Mouse (Mus musculus) CD4-positive, CD25-positive, alpha-beta regulatory T cell, adult 4 months (primary cell): ENCODE measurements around the gene Slirp. TPM values are rescaled to one million over a fixed set of nuclear protein-coding genes. Genes with fewer than 3 reads are reported as not detected.

Source experiments
- ATAC-seq: one replicate; pipeline ENCODE4 v1.8.0; 2017
- polyA plus RNA-seq, 2 experiments: library from polyadenylated mRNA; unstranded; fragments of 100-300 nt; shearing (Covaris generic); gene quantifications; one replicate each; pipeline ENCODE4 v1.2.1; 2017

Slirp gene
- polyA plus RNA-seq, result 100 to 1,000 TPM in 1 of 2 experiments, 10 to 100 TPM in 1; 63.8 to 113 TPM

GRCm38 (mm10) chr12:87443700-87444122 lies at the start of gene Slirp, which contains the start of gene Alkbh1:
Gene Slirp (plus strand): TSS chr12:87443896.
Gene Alkbh1 (minus strand): TSS chr12:87444017.
- ATAC-seq, result peak; percentile 95

- no peak for ATAC-seq
Measured at GRCm38 (mm10) chr12:87394316-87394715, 49.4 kb upstream of the Slirp start.

GRCm38 (mm10) chr12:87397126-87397525 lies 46.6 kb upstream of the Slirp start:
- no peak for ATAC-seq

GRCm38 (mm10) chr12:87397811-87398417 lies 45.8 kb upstream of the Slirp start:
- ATAC-seq, result no peak

- ATAC-seq, result no peak
Measured at GRCm38 (mm10) chr12:87399119-87399819, 44.4 kb upstream of the Slirp start.

GRCm38 (mm10) chr12:87401883-87402282 lies 41.8 kb upstream of the Slirp start:
- ATAC-seq, result no peak

- no peak for ATAC-seq
Measured at GRCm38 (mm10) chr12:87405165-87405564, 38.5 kb upstream of the Slirp start.

- no peak for ATAC-seq
Measured at GRCm38 (mm10) chr12:87405721-87406120, 38.0 kb upstream of the Slirp start.

- no peak for ATAC-seq
Measured at GRCm38 (mm10) chr12:87407869-87408605, 35.7 kb upstream of the Slirp start.

GRCm38 (mm10) chr12:87409123-87409522 lies 34.6 kb upstream of the Slirp start:
- ATAC-seq, result no peak

GRCm38 (mm10) chr12:87410999-87411398 lies 32.7 kb upstream of the Slirp start:
- no peak for ATAC-seq

- peak; percentile 75 for ATAC-seq
Measured at GRCm38 (mm10) chr12:87413179-87413790, 30.4 kb upstream of the Slirp start.

GRCm38 (mm10) chr12:87415358-87415757 lies 28.3 kb upstream of the Slirp start:
- no peak for ATAC-seq

GRCm38 (mm10) chr12:87416690-87417089 lies 27.0 kb upstream of the Slirp start:
- ATAC-seq, result peak; percentile 88

GRCm38 (mm10) chr12:87418921-87419320 lies 24.8 kb upstream of the Slirp start:
- ATAC-seq, result no peak

GRCm38 (mm10) chr12:87419974-87420485 lies 23.7 kb upstream of the Slirp start:
- no peak for ATAC-seq

- ATAC-seq, result no peak
Measured at GRCm38 (mm10) chr12:87421708-87422507, 21.8 kb upstream of the Slirp start.

- no peak for ATAC-seq
Measured at GRCm38 (mm10) chr12:87423700-87424099, 20.0 kb upstream of the Slirp start.

- no peak for ATAC-seq
Measured at GRCm38 (mm10) chr12:87424516-87424915, 19.2 kb upstream of the Slirp start.

- ATAC-seq, result no peak
Measured at GRCm38 (mm10) chr12:87426354-87427031, 17.2 kb upstream of the Slirp start.

- ATAC-seq, result no peak
Measured at GRCm38 (mm10) chr12:87428295-87428694, 15.4 kb upstream of the Slirp start.
